Mouse (Mus musculus) midbrain, embryonic 13.5 days (tissue): ENCODE data around the gene Uox. TPM values are rescaled to one million over a fixed set of nuclear protein-coding genes. Genes with fewer than 3 reads are reported as not detected.

ENCODE experiments used
- ATAC-seq: fragments of 200-750 bp; cut with Nextera tagmentation; 2 replicates; pipeline ENCODE4 v1.8.0; 2017; ENCODE audit warnings: mild to moderate bottlenecking, moderate TSS enrichment, moderate library complexity
- H3K27ac ChIP-seq: fragments of 300-500 bp; sonication (generic); 2 replicates; pipeline ENCODE4 v1.5.1; 2015; ENCODE audit warnings: inconsistent platforms, mild to moderate bottlenecking, moderate library complexity
- H3K27me3 ChIP-seq: fragments of 300-500 bp; sonication (generic); 2 replicates; pipeline ENCODE4 v1.6.1; 2015; ENCODE audit warnings: mild to moderate bottlenecking, inconsistent platforms
- H3K36me3 ChIP-seq: fragments of 300-500 bp; sonication (generic); 2 replicates; pipeline ENCODE4 v1.6.1; 2015; ENCODE audit warnings: mild to moderate bottlenecking, inconsistent platforms
- H3K4me1 ChIP-seq: fragments of 300-500 bp; sonication (generic); replicated peaks from 2 replicates; pipeline ENCODE4 v1.6.1; 2015; ENCODE audit warnings: inconsistent platforms
- H3K4me2 ChIP-seq: fragments of 300-500 bp; sonication (generic); replicated peaks from 2 replicates; pipeline ENCODE4 v1.6.1; 2015; ENCODE audit warnings: moderate library complexity, mild to moderate bottlenecking, inconsistent platforms
- H3K4me3 ChIP-seq: fragments of 300-500 bp; sonication (generic); replicated peaks from 2 replicates; pipeline ENCODE4 v1.5.1; 2015; ENCODE audit warnings: mild to moderate bottlenecking, inconsistent platforms
- H3K9ac ChIP-seq: fragments of 300-500 bp; sonication (generic); replicated peaks from 2 replicates; pipeline ENCODE4 v1.6.1; 2015; ENCODE audit warnings: mild to moderate bottlenecking, inconsistent platforms
- H3K9me3 ChIP-seq: fragments of 300-500 bp; sonication (generic); 2 replicates; pipeline ENCODE4 v1.6.1; 2016; ENCODE audit warnings: mild to moderate bottlenecking, inconsistent platforms
- WGBS: fragments of 180-500 bp; shearing (Covaris S2); methylation state at CpG from one replicate; pipeline ENCODE4 v1.1.7; 2015; 5-methylcytosine and 5-hydroxymethylcytosine counted together
- polyA plus RNA-seq: library from polyadenylated mRNA; unstranded; fragments of >200 nt; fragmentation: Nextera tagmentation; extraction: Ambion mirVana; gene quantifications from 2 replicates; pipeline ENCODE4 v1.2.1, GENCODE M21; 2015

Uox gene
- polyA plus RNA-seq, 1 experiment from 2014 or later: not detected

- Histone ChIP-seq H3K9ac (no peak overlapping the region), H3K9me3 (no peaks in the 10 kb centered on the region), H3K36me3 (no peaks in the 10 kb centered on the region), H3K4me1 (no peaks in the 10 kb centered on the region), H3K27me3 (no peaks in the 10 kb centered on the region), H3K27ac (no peak overlapping the region), H3K4me2 (no peak overlapping the region), H3K4me3 (no peak overlapping the region)
- ATAC-seq: no peak
- 68% methylated on average over 2 of the region's 2 CpGs for WGBS
These were observed 100.9 kb downstream of the Uox start for GRCm38 (mm10) chr3:146671121-146671520.

- no peaks in the 10 kb centered on the region for H3K27me3 ChIP-seq
- no peak overlapping the region for H3K4me2 ChIP-seq
- 95% methylated on average over 1 of the region's 1 CpGs for WGBS
- H3K4me1 ChIP-seq: no peaks in the 10 kb centered on the region
- no peak for ATAC-seq
- H3K27ac ChIP-seq: no peak overlapping the region
- H3K9ac ChIP-seq: no peak overlapping the region
- H3K4me3 ChIP-seq: no peak overlapping the region
- H3K36me3 ChIP-seq: no peaks in the 10 kb centered on the region
- no peaks in the 10 kb centered on the region for H3K9me3 ChIP-seq
These were observed 104.9 kb downstream of the Uox start for GRCm38 (mm10) chr3:146675101-146675500.

- WGBS: 94% methylated on average over 4 of the region's 4 CpGs
- Histone ChIP-seq H3K4me1 (no peaks in the 10 kb centered on the region), H3K9me3 (no peaks in the 10 kb centered on the region), H3K36me3 (no peaks in the 10 kb centered on the region), H3K4me2 (no peak overlapping the region), H3K27me3 (no peaks in the 10 kb centered on the region), H3K4me3 (no peak overlapping the region), H3K9ac (no peak overlapping the region), H3K27ac (no peak overlapping the region)
- ATAC-seq: no peak
These were observed 106.0 kb downstream of the Uox start for GRCm38 (mm10) chr3:146676193-146676592.

GRCm38 (mm10) chr3:146679646-146680045, 109.4 kb downstream of the Uox start:
- 94% methylated on average over 16 of the region's 16 CpGs for WGBS
- peaks cover 15% of the 10 kb centered on the region for H3K4me1 ChIP-seq
- no peak overlapping the region for H3K4me3 ChIP-seq
- H3K4me2 ChIP-seq: no peak overlapping the region
- peaks cover 16% of the 10 kb centered on the region for H3K27me3 ChIP-seq
- H3K27ac ChIP-seq: no peak overlapping the region
- H3K9ac ChIP-seq: no peak overlapping the region
- ATAC-seq: no peak
- no peaks in the 10 kb centered on the region for H3K9me3 ChIP-seq
- H3K36me3 ChIP-seq: no peaks in the 10 kb centered on the region

GRCm38 (mm10) chr3:146680625-146681024, 110.4 kb downstream of the Uox start:
- H3K4me2 ChIP-seq: no peak overlapping the region
- H3K27me3 ChIP-seq: peaks cover 22% of the 10 kb centered on the region
- no peak overlapping the region for H3K9ac ChIP-seq
- H3K27ac ChIP-seq: no peak overlapping the region
- ATAC-seq: no peak
- H3K36me3 ChIP-seq: no peaks in the 10 kb centered on the region
- H3K4me1 ChIP-seq: peaks cover 22% of the 10 kb centered on the region
- 93% methylated on average over 13 of the region's 13 CpGs for WGBS
- H3K9me3 ChIP-seq: no peaks in the 10 kb centered on the region
- H3K4me3 ChIP-seq: no peak overlapping the region

GRCm38 (mm10) chr3:146681696-146682095, 111.5 kb downstream of the Uox start:
- Histone ChIP-seq H3K4me2 (peak overlapping the region; percentile 45), H3K4me1 (peaks cover 22% of the 10 kb centered on the region), H3K9ac (peak overlapping the region; percentile 51; the same call in 1 of the 2 replicates), H3K9me3 (no peaks in the 10 kb centered on the region), H3K36me3 (no peaks in the 10 kb centered on the region), H3K27ac (no peak overlapping the region), H3K27me3 (peaks cover 32% of the 10 kb centered on the region), H3K4me3 (peak overlapping the region; percentile 20; the same call in 1 of the 2 replicates)
- 80% methylated on average over 8 of the region's 8 CpGs for WGBS
- ATAC-seq: no peak

Other genes starting within 250 kb of the Uox start
- 15.5 and 16.4 TPM in 2 replicates for gene Ssx2ip, start 165.8 kb upstream of the Uox start, polyA plus RNA-seq
- gene Ctbs, start 120.6 kb upstream of the Uox start, polyA plus RNA-seq: 4.2 and 4.6 TPM in 2 replicates
- gene Spata1, start 70.7 kb upstream of the Uox start, polyA plus RNA-seq: 5.5 and 5.8 TPM in 2 replicates
- 606 and 609 TPM in 2 replicates for gene Gng5, start 70.6 kb upstream of the Uox start, polyA plus RNA-seq
- gene Rpf1, start 49.0 kb upstream of the Uox start, polyA plus RNA-seq: 52.4 and 55.6 TPM in 2 replicates
- not detected in 2 replicates for gene Dnase2b, start 45.2 kb downstream of the Uox start, polyA plus RNA-seq
- not detected in 2 replicates for gene 4930503B20Rik, start 80.9 kb downstream of the Uox start, polyA plus RNA-seq
- 0.52 and 0.63 TPM in 2 replicates for gene Samd13, start 115.2 kb downstream of the Uox start, polyA plus RNA-seq
- gene Prkacb, start 242.6 kb downstream of the Uox start, polyA plus RNA-seq: 119 and 126 TPM in 2 replicates